Mouse (Mus musculus): ENCODE data around the gene Serpinb1b. TPM values are rescaled to one million over a fixed set of nuclear protein-coding genes. Genes with fewer than 3 reads are reported as not detected.

The Serpinb1b gene
- polyA plus RNA-seq, 1 experiment from 2014 or later, result 45.4 TPM

DNA sequence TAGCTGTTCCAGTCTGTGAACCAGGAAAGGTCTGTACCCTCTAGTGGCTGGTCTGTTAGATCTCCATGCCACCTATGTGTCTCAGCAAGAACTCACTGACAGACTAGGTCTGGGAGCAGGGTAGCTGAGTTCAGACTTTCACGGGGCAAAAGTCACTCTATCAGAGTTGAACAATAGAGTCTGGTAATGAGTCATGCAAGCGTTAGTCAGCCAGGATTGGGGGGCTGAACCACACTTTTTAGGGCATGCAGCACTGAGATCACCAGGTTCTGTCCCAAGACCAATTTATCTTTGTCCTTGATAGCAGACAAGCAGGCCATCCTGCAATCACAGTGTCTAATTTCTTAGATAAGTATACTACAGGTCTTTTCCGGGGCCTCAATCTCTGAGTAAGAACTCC is 63.1 kb downstream of the Serpinb1b start:
- Histone ChIP-seq H3K4me3 (ENCODE audit: low read depth, low read length) (no peak overlapping the region), H3K36me3 (ENCODE audit: control insufficient read depth, insufficient read depth, low read length) (no peaks in the 10 kb centered on the region), H3K9me3 (ENCODE audit: control insufficient read depth, low read length) (no peaks in the 10 kb centered on the region), H3K4me1 (ENCODE audit: control insufficient read depth, insufficient read depth, low read length) (no peaks in the 10 kb centered on the region), H3K27me3 (ENCODE audit: control insufficient read depth, insufficient read depth, low read length) (no peaks in the 10 kb centered on the region), H3K4me2 (ENCODE audit: low read depth, low read length) (no peak overlapping the region), H3K9ac (replicated peaks; ENCODE audit: low read depth, low read length) (no peak overlapping the region), H3K27ac (ENCODE audit: low read depth, low read length) (no peak overlapping the region)
- 82% methylated on average over 3 of the region's 3 CpGs for WGBS
- no peak for ATAC-seq (ENCODE audit: low read depth)

Other genes with a start within 250 kb of the Serpinb1b start
- gene Serpinb1a, start 227.4 kb upstream of the Serpinb1b start, polyA plus RNA-seq (2014; fragmentation: Nextera tagmentation; extraction: Ambion mirVana), result 0.54 and 2.6 TPM in 2 replicates
- 0.15 TPM in 1 of 2 replicates, not detected in the other for gene Serpinb1c, start 180.4 kb upstream of the Serpinb1b start, polyA plus RNA-seq (2014; fragmentation: Nextera tagmentation; extraction: Ambion mirVana)
- gene Serpinb6b, start 113.4 kb upstream of the Serpinb1b start, polyA plus RNA-seq (2014; fragmentation: Nextera tagmentation; extraction: Ambion mirVana), result 0.53 and 0.60 TPM in 2 replicates
- 1.2 and 1.6 TPM in 2 replicates for gene Serpinb9, start 75.3 kb upstream of the Serpinb1b start, polyA plus RNA-seq (2014; fragmentation: Nextera tagmentation; extraction: Ambion mirVana)
- 0.28 and 0.29 TPM in 2 replicates for gene Serpinb9b, start 51.2 kb upstream of the Serpinb1b start, polyA plus RNA-seq (2014; fragmentation: Nextera tagmentation; extraction: Ambion mirVana)
- not detected in 2 replicates for gene Serpinb9c, start 81.2 kb downstream of the Serpinb1b start, polyA plus RNA-seq (2014; fragmentation: Nextera tagmentation; extraction: Ambion mirVana)
- gene Serpinb9d, start 114.4 kb downstream of the Serpinb1b start, polyA plus RNA-seq (2014; fragmentation: Nextera tagmentation; extraction: Ambion mirVana), result not detected in 2 replicates
- gene Serpinb9e, start 171.0 kb downstream of the Serpinb1b start, polyA plus RNA-seq (2014; fragmentation: Nextera tagmentation; extraction: Ambion mirVana), result not detected in 2 replicates
- not detected in 2 replicates for gene Serpinb9f, start 245.5 kb downstream of the Serpinb1b start, polyA plus RNA-seq (2014; fragmentation: Nextera tagmentation; extraction: Ambion mirVana)

Data from neural tube, embryonic 14.5 days (tissue).